Mouse (Mus musculus): ENCODE data around the gene Auts2. TPM values are rescaled to one million over a fixed set of nuclear protein-coding genes. Genes with fewer than 3 reads are reported as not detected.

The Auts2 gene
- polyA plus RNA-seq, 1 experiment = 9.2 TPM

- TF ChIP-seq POLR2A (IDR thresholded peaks at IDR 0.05; ENCODE audit: low read depth, low read length) = no peak
- no peak for TF ChIP-seq CTCF (conservative IDR thresholded peaks at IDR 0.05; ENCODE audit: insufficient read depth, insufficient read length, low read depth, low read length)
- Histone ChIP-seq H3K4me1 (ENCODE audit: control insufficient read depth, insufficient read depth, low read length) (no peaks in the 10 kb centered on the region), H3K36me3 (ENCODE audit: control insufficient read depth, insufficient read depth, low read length) (no peaks in the 10 kb centered on the region), H3K27me3 (replicated peaks; ENCODE audit: control insufficient read depth, insufficient read depth, low read length) (no peaks in the 10 kb centered on the region; the same call in 1 of the 2 replicates), H3K27ac (ENCODE audit: insufficient read depth, low read depth, low read length) (no peak overlapping the region), H3K4me3 (ENCODE audit: insufficient read depth, low read depth, low read length) (no peak overlapping the region)
- no peak for DNase-seq
Measured at GRCm38 (mm10) chr5:132298996-132299395, 244.1 kb downstream of the Auts2 start.

- Histone ChIP-seq H3K36me3 (ENCODE audit: control insufficient read depth, insufficient read depth, low read length) (no peaks in the 10 kb centered on the region), H3K4me3 (ENCODE audit: insufficient read depth, low read depth, low read length) (no peak overlapping the region), H3K27ac (ENCODE audit: insufficient read depth, low read depth, low read length) (no peak overlapping the region), H3K27me3 (replicated peaks; ENCODE audit: control insufficient read depth, insufficient read depth, low read length) (no peaks in the 10 kb centered on the region; the same call in 1 of the 2 replicates), H3K4me1 (ENCODE audit: control insufficient read depth, insufficient read depth, low read length) (no peaks in the 10 kb centered on the region)
- no peak for TF ChIP-seq CTCF (conservative IDR thresholded peaks at IDR 0.05; ENCODE audit: insufficient read depth, insufficient read length, low read depth, low read length)
- no peak for TF ChIP-seq POLR2A (IDR thresholded peaks at IDR 0.05; ENCODE audit: low read depth, low read length)
- DNase-seq = no peak
- 96% methylated on average over 7 of the region's 7 CpGs for WGBS
Measured at GRCm38 (mm10) chr5:132297309-132297708, 245.8 kb downstream of the Auts2 start.

- H3K4me3 ChIP-seq (ENCODE audit: insufficient read depth, low read depth, low read length) = no peak overlapping the region
- no peaks in the 10 kb centered on the region for H3K36me3 ChIP-seq (ENCODE audit: control insufficient read depth, insufficient read depth, low read length)
- H3K27ac ChIP-seq (ENCODE audit: insufficient read depth, low read depth, low read length) = no peak overlapping the region
- TF ChIP-seq POLR2A (IDR thresholded peaks at IDR 0.05; ENCODE audit: low read depth, low read length) = no peak
- no peak for TF ChIP-seq CTCF (conservative IDR thresholded peaks at IDR 0.05; ENCODE audit: insufficient read depth, insufficient read length, low read depth, low read length)
- 70% methylated on average over 3 of the region's 3 CpGs for WGBS
- DNase-seq = no peak
- H3K4me1 ChIP-seq (ENCODE audit: control insufficient read depth, insufficient read depth, low read length) = no peaks in the 10 kb centered on the region
- no peaks in the 10 kb centered on the region; the same call in 1 of the 2 replicates for H3K27me3 ChIP-seq (replicated peaks; ENCODE audit: control insufficient read depth, insufficient read depth, low read length)
Measured at GRCm38 (mm10) chr5:132294469-132294868, 248.7 kb downstream of the Auts2 start.

GRCm38 (mm10) chr5:132292932-132293331 is 250.2 kb downstream of the Auts2 start:
- Histone ChIP-seq H3K36me3 (ENCODE audit: control insufficient read depth, insufficient read depth, low read length) (no peaks in the 10 kb centered on the region), H3K4me1 (ENCODE audit: control insufficient read depth, insufficient read depth, low read length) (no peaks in the 10 kb centered on the region), H3K4me3 (ENCODE audit: insufficient read depth, low read depth, low read length) (no peak overlapping the region), H3K27me3 (replicated peaks; ENCODE audit: control insufficient read depth, insufficient read depth, low read length) (no peaks in the 10 kb centered on the region), H3K27ac (ENCODE audit: insufficient read depth, low read depth, low read length) (no peak overlapping the region)
- DNase-seq = no peak
- WGBS = 91% methylated on average over 2 of the region's 2 CpGs
- TF ChIP-seq POLR2A (IDR thresholded peaks at IDR 0.05; ENCODE audit: low read depth, low read length) = no peak
- TF ChIP-seq CTCF (conservative IDR thresholded peaks at IDR 0.05; ENCODE audit: insufficient read depth, insufficient read length, low read depth, low read length) = no peak

GRCm38 (mm10) chr5:132290606-132291535 is 252.3 kb downstream of the Auts2 start:
- no peak for DNase-seq
- no peaks in the 10 kb centered on the region for H3K27me3 ChIP-seq (replicated peaks; ENCODE audit: control insufficient read depth, insufficient read depth, low read length)
- TF ChIP-seq POLR2A (IDR thresholded peaks at IDR 0.05; ENCODE audit: low read depth, low read length) = no peak
- 74% methylated on average over 13 of the region's 13 CpGs for WGBS
- H3K36me3 ChIP-seq (ENCODE audit: control insufficient read depth, insufficient read depth, low read length) = no peaks in the 10 kb centered on the region
- H3K4me3 ChIP-seq (ENCODE audit: insufficient read depth, low read depth, low read length) = no peak overlapping the region
- no peak overlapping the region for H3K27ac ChIP-seq (ENCODE audit: insufficient read depth, low read depth, low read length)
- no peaks in the 10 kb centered on the region for H3K4me1 ChIP-seq (ENCODE audit: control insufficient read depth, insufficient read depth, low read length)

GRCm38 (mm10) chr5:132283741-132284140 is 259.4 kb downstream of the Auts2 start:
- no peak for DNase-seq
- TF ChIP-seq POLR2A (IDR thresholded peaks at IDR 0.05; ENCODE audit: low read depth, low read length) = no peak
- TF ChIP-seq CTCF (conservative IDR thresholded peaks at IDR 0.05; ENCODE audit: insufficient read depth, insufficient read length, low read depth, low read length) = no peak
- no peaks in the 10 kb centered on the region for H3K4me1 ChIP-seq (ENCODE audit: control insufficient read depth, insufficient read depth, low read length)
- H3K4me3 ChIP-seq (ENCODE audit: insufficient read depth, low read depth, low read length) = no peak overlapping the region
- H3K27ac ChIP-seq (ENCODE audit: insufficient read depth, low read depth, low read length) = no peak overlapping the region
- H3K27me3 ChIP-seq (replicated peaks; ENCODE audit: control insufficient read depth, insufficient read depth, low read length) = no peaks in the 10 kb centered on the region
- H3K36me3 ChIP-seq (ENCODE audit: control insufficient read depth, insufficient read depth, low read length) = no peaks in the 10 kb centered on the region
- WGBS = 78% methylated on average over 3 of the region's 3 CpGs

GRCm38 (mm10) chr5:132274098-132274898 is 268.8 kb downstream of the Auts2 start:
- Histone ChIP-seq H3K4me3 (ENCODE audit: insufficient read depth, low read depth, low read length) (no peak overlapping the region), H3K4me1 (ENCODE audit: control insufficient read depth, insufficient read depth, low read length) (no peaks in the 10 kb centered on the region), H3K27ac (ENCODE audit: insufficient read depth, low read depth, low read length) (no peak overlapping the region), H3K27me3 (replicated peaks; ENCODE audit: control insufficient read depth, insufficient read depth, low read length) (no peaks in the 10 kb centered on the region), H3K36me3 (ENCODE audit: control insufficient read depth, insufficient read depth, low read length) (no peaks in the 10 kb centered on the region)
- TF ChIP-seq CTCF (conservative IDR thresholded peaks at IDR 0.05; ENCODE audit: insufficient read depth, insufficient read length, low read depth, low read length) = no peak
- no peak for TF ChIP-seq POLR2A (IDR thresholded peaks at IDR 0.05; ENCODE audit: low read depth, low read length)
- DNase-seq = no peak
- WGBS = 72% methylated on average over 15 of the region's 15 CpGs

Measured in kidney, adult 2 months (tissue).